Mouse (Mus musculus) thymus, postnatal 25 days (tissue): ENCODE measurements around the gene Ddx39b.
A peak's percentile ranks its signal among the peaks of the same experiment; 100 is the strongest.
"Not testable (repeated sequence)": the region's sequence is repeated elsewhere in the genome, so short reads cannot be mapped to it uniquely, and the experiment has no call there.

ENCODE experiments used
- DNase-seq: peaks from one replicate; pipeline ENCODE4 v3.0.0; 2022

Gene Ddx39b

GRCm38 (mm10) chr17:35220156-35220952 is 21.2 kb upstream of the Ddx39b start, which contains the start of gene Gm16181:
Gm16181 (plus strand) TSS chr17:35220834.
- DNase-seq = no peak

GRCm38 (mm10) chr17:35222299-35222698 is 19.2 kb upstream of the Ddx39b start:
- peak; percentile 76 for DNase-seq

- DNase-seq = no peak
Observed at GRCm38 (mm10) chr17:35224641-35225040, 16.9 kb upstream of the Ddx39b start.

- no peak for DNase-seq
Observed at GRCm38 (mm10) chr17:35225456-35225855, 16.1 kb upstream of the Ddx39b start.

GRCm38 (mm10) chr17:35226561-35227046 is 14.9 kb upstream of the Ddx39b start:
- DNase-seq = peak; percentile 60

- DNase-seq = no peak
Observed at GRCm38 (mm10) chr17:35231022-35231421, 10.5 kb upstream of the Ddx39b start.

GRCm38 (mm10) chr17:35232043-35232442 is 9.5 kb upstream of the Ddx39b start:
- DNase-seq = peak; percentile 90

GRCm38 (mm10) chr17:35232659-35233058 is 8.9 kb upstream of the Ddx39b start:
- peak; percentile 70 for DNase-seq

- DNase-seq = peak; percentile 40
Observed at GRCm38 (mm10) chr17:35233114-35233980, 8.2 kb upstream of the Ddx39b start, which contains the start of gene Atp6v1g2. Atp6v1g2 (plus strand) TSS chr17:35233660.

- not testable (repeated sequence) for DNase-seq
Observed at GRCm38 (mm10) chr17:35234090-35234489, 7.5 kb upstream of the Ddx39b start.

GRCm38 (mm10) chr17:35234903-35235302 is 6.6 kb upstream of the Ddx39b start:
- peak; percentile 61 for DNase-seq

- peak; percentile 89 for DNase-seq
Observed at GRCm38 (mm10) chr17:35235614-35236389, 5.7 kb upstream of the Ddx39b start, which contains the start of gene Nfkbil1. Nfkbil1 (minus strand) TSS chr17:35235792.

GRCm38 (mm10) chr17:35236390-35236746 is 5.2 kb upstream of the Ddx39b start:
- peak; percentile 100 for DNase-seq

- DNase-seq = no peak
Observed at GRCm38 (mm10) chr17:35236996-35237395, 4.5 kb upstream of the Ddx39b start.

- DNase-seq = no peak
Observed at GRCm38 (mm10) chr17:35237504-35237903, 4.0 kb upstream of the Ddx39b start.

- DNase-seq = no peak
Observed at GRCm38 (mm10) chr17:35239700-35240099, 1.8 kb upstream of the Ddx39b start.

GRCm38 (mm10) chr17:35240384-35241304 is 902 bp upstream of the Ddx39b start:
- no peak for DNase-seq

- DNase-seq = peak; percentile 52
Observed at GRCm38 (mm10) chr17:35242015-35242941, 732 bp downstream of the Ddx39b start.

GRCm38 (mm10) chr17:35243086-35243485 is 1.5 kb downstream of the Ddx39b start:
- DNase-seq = peak; percentile 47

GRCm38 (mm10) chr17:35244999-35245398 is 3.5 kb downstream of the Ddx39b start:
- DNase-seq = no peak
